Mouse (Mus musculus) gastrocnemius, adult 8-10 months (tissue): ENCODE measurements around the gene Lta. TPM values are rescaled to one million over a fixed set of nuclear protein-coding genes. Genes with fewer than 3 reads are reported as not detected.

Experiments
- DNase-seq, 2 experiments: peaks; one replicate each; pipeline ENCODE4 v3.0.0; 2022; ENCODE audit warnings: low spot score in 2 of 2
- total RNA-seq, 4 experiments: library from RNA; stranded (reverse); gene quantifications; 2 replicates each; pipeline ENCODE4 v1.2.4; 2022

Gene Lta
- total RNA-seq = under 1 TPM; 0.53 to 0.76 (median 0.65) TPM

GRCm38 (mm10) chr17:35204494-35205379, at the start of gene Lta:
TSS of gene Lta (minus strand) at chr17:35205351.
- DNase-seq = no peak

DNA sequence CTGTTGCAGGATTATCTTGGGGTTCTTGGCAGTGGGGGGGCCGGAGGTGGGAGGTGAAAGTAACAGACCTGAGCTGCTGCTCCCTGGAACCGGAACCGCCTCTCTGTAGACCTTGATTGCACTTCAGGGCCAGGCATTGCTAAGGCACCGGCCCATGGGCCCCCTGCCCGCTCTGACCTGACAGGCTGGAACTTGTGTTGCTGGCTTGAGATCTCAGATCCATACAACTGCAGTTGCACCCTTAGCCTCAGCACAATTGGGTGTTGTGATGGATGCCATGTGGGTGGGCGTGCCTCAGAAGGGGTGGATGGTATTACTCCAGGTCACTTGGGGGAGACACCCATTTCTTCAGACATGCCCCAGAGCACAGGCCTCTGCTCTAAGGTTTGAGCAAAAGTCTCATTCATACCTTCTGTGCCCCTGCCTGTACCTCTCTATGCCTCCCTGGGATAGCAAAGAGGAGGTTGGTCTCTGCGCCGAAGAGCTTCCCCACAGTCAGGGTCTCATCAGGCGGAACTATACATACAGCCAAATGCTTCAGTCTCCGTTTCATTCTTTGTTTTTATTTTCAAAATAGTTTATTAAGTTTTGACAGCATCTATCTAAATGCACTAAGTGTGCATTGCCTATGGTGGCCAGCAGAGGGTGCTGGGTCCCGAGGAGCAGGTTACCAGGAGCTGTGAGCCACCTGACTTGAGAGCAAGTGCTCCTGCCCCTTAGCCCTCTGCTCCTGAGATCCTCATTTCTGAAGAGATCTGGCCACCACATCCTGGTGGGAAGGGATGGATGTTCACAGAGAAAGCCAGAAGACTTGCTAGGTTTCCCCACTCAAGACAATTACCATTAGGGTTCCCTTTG, 49.3 kb upstream of the Lta start:
- DNase-seq = peak in 1 of 2 experiments; percentile 52

DNA sequence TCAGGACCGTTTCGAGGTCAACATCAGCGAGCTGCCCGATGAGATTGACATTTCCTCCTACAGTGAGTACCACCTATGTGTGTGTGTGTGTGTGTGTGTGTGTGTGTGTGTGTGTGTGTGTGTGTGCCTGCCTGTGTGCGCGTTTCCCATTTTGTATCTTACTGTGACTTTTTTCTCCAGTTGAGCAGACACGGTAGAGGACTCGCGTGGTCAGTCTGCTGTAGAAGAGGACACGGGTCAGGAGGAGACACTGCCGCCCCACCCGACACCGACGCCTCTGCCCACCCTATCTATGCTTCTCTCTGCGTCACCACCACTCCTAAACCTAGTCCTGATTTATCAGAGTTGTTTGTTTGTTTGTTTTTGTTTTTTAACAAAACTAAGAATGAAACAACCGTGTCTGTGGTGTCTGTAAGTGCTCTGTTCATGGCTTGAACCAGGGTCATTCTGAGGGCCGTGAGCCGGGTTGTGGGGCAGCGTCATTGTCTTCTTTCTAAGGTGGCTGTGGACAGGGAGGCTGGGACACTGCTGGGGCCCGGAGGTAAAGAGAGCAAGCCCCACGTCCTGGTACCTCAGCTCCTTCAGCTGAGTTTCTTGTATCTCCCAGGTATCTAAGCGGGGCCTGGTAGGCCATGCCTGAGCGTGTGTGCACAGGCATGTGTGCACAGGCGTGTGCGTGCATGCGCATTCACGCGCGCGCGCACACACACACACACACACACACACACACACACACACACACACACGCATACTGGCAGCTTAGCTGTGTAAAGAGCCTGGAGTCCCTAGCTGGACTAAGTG, 48.3 kb upstream of the Lta start:
- DNase-seq = no peak

DNA sequence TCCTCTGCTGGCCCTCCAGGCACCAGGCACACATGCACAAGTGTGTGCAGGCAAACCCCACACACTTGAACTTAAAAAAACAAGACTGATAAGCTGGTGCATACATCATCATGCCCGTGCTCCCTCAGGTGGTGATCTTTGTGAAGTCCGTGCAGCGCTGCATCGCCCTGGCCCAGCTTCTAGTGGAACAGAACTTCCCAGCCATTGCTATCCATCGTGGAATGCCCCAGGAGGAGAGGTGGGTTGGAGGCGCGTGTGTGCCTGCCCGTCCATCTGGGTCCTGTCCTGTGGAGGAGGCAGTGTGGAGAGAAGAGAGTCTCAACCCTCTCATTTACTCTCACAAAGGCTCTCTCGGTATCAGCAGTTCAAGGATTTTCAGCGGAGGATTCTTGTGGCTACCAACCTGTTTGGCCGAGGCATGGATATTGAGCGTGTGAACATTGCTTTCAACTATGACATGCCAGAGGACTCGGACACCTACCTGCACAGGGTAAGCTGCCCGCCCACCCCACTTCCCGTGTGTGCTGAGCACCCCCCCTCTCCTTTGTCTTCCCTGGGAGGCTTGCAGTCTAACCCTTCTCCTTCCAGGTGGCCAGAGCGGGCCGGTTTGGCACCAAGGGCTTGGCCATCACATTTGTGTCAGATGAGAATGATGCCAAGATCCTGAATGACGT, 47.6 kb upstream of the Lta start:
- DNase-seq = no peak

GRCm38 (mm10) chr17:35251981-35252380, 46.8 kb upstream of the Lta start:
- DNase-seq = no peak

- DNase-seq = no peak
Measured at GRCm38 (mm10) chr17:35251162-35251719, 46.1 kb upstream of the Lta start.

GRCm38 (mm10) chr17:35250348-35251120, 45.4 kb upstream of the Lta start:
- DNase-seq = no peak

- no peak for DNase-seq
Measured at GRCm38 (mm10) chr17:35249451-35250197, 44.5 kb upstream of the Lta start.

DNA sequence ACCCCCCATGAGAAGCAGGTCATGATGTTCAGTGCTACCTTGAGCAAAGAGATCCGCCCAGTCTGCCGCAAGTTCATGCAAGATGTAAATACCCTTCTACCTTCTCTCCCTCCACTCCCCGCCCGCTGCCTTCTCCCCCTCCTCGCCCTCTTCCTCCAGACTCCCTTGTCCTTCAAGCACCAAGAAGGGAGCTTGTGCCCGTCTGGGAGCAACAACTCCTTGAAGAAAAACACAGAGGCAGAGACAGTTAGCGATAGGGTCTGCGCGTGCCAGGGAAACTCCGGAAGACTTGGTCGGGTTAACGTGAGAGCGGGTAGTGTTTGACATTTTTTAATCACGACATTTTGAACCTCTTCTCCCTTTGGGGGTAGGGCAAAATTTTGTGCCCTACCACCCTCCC, 43.8 kb upstream of the Lta start:
- no peak for DNase-seq

DNA sequence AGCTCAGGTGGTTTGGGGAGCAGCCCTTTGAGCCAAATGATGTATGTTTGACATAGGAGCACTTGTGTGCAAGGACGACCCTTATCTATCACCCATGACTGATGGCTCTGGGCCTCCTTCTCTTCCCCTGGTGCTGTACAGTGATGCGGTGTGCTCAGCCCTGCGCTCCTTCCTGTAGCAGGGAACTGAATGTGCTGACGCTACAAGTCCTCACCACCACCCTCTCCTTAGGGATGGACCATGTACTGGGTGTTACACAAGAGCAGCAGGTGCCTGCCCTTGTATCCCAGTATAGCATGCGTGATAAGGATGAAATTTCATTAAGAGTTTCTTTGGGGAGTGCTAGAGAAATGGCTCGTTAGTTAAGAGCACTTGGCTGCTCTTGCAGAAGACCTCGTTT, 42.0 kb upstream of the Lta start:
- DNase-seq = no peak

DNA sequence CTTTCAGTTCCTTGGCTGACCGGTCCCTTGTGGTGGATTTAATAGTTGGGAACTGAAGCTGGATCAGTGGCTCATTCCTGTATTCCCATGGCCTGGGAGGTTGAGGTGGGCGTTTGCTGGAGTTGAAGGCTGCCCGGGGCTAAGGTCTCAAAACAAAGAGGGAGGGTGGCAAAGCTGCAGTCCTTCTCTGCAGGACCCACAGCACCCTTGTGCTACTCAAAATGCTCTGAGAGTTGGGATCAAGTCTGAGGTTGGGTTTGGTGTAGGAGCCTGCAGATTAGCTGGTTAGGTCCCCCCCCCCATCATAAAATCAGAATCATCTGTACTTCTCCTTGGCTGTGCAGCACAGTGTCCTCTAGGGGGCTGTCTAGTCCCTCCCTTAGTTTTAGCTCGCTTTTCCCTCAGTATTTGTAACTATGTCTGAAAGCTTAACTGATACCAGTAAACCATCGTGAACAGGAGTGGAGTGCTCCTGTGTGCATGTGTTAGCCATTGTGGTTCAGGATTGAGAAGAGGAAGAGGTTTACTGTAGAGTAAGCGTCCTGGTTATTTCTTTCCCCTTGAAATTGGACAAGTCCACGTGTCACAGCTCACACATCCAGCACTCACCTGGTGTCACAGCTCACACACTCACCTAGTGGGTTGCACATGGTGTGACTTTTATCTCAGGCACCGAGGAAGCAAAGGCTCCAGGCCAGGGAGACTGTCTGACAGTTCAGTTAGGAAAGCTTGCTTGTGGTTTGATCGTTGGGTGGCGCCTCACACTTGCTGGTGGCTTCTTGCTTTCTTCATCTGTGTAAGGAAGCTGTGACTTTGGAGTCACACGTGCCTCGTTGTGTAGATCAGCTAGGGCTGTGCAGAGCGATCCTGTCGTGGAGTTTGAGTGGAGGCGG, 40.8 kb upstream of the Lta start:
- no peak for DNase-seq

GRCm38 (mm10) chr17:35244999-35245398, 39.8 kb upstream of the Lta start:
- no peak for DNase-seq

GRCm38 (mm10) chr17:35243086-35243485, 37.9 kb upstream of the Lta start:
- peak in 1 of 2 experiments; percentile 46 for DNase-seq

DNA sequence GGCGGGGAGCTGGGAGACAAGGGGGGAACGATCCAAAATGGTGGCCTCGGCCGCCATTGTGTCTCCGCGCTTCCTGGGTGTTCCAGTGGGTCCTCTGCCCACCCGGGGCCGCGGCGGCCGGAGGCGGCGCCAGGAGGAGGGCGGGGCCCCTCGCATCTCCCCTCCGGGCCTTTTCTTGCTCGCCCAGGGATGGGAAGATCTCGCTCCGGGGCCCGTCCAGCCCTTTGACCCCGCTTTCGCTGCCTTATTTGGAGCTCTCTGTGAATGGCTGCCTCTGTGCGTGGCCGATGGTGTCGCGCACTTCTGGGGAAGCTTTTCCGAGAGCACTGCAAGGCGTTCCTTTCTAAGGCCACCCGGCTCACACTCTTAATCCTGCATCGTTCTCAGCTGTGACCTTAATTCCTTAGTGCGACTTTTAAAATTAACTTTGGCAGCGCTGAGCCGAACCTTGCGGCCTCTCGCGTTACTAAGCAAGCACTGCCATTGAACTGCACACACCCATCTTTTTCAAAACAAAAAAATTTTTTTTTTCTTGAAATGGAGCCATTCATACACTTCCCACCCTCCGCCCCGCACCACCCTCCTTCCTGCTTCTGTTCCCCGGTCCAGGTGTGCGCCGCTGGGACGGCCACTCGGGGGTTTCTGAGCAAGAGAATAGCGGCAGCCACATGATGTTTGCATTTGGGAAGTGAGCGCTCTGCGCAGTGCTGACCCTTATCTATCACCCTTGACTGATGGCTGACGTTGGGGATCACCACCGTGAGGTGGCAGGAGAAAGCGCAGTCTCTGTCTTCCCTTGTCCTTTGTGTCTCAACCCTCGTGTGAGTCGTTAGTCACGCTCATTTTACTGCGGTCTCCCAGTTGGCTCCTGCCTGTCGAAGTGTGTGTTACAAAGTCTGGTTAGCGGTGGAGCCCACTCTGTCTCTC, 37.1 kb upstream of the Lta start:
- no peak for DNase-seq

DNA sequence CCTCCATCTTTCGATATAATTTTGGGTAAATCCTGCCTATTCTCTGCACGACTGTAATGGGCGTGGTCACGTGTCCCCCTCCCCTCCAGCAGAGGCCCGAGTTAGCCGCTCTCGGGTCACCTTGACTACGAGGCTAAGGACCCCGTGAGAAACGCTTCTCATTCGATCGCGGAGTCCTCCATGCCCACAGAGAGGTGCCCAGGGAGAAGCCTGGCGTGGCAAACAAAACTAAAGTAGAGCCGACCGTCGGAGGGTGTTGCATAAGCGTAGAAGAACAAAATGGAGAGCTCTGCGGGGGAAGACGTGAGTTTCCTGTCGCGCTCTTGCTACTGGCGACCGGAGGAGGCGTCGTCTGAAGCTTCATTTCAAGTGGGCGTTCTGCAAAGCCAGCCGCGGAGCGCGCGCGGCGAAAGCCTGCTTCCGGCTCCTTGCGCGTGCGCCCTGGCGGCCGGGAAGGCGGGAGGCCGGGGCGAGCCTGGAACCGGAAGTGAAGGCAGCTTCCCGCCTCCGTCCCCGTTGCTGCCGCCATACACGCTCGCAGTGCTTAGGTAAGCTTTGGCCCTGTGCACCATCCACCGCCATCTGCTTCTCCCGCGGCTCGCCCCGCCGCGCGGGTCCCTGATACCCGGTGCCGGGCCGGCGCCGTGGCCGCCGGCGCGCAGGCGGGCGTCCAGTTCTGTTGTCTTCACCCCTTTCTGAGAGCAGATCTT, 36.3 kb upstream of the Lta start, which contains the start of gene Ddx39b:
Ddx39b (plus strand) TSS at position 442 of the 710 bp plus-strand sequence.
- DNase-seq = peak; percentile 92 to 96
